In the genomic region with DNA sequence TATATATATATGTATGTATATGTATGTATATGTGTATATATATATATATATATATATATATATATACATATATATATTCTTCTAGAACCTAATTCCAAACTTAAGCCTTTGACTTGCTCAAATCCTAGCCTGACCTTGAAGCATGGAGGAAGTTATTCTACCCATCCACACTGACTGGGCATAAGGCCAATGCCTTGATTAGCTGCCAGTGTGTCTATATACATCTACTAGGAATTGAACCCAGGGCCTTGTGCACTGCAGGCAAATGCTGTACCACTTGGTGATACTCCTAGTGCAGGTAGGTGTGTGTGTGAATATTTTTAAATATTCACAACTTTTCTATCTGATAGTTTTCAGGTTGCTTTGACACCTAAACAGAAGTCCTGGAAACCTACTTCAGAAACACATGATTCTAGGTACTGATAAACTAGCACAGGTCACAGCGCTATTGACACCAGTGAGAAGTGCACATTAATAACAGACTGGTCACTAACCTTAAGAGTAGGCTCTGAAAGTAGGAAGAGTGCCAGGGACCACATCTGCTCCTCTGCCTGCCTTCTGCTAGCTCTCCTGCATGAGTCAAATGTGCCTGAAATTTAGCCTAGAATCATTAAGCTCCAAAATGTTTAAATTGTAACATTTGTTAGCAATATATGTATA, we compare ENCODE assay signal across 15 mouse cellular contexts. TPM values are rescaled to one million over a fixed set of nuclear protein-coding genes. Genes with fewer than 3 reads are reported as not detected.
A peak's percentile ranks its signal among the peaks of the same experiment; 100 is the strongest.
DNase-seq lines count a peak whose midpoint lies in the region; ATAC-seq and TF ChIP-seq lines count a peak whose summit lies in the region.
"Had no signal": no experiment of that assay in that cellular context is flagged by ENCODE, and none has a peak within 500 bp of the region (broad histone marks: within the 10 kb centered on the region; RNA-seq: fewer than 3 reads in every experiment).

No protein-coding gene starts in this region.

- intact Hi-C loops in gastrocnemius, adult 2 months (cut with DNase I), result no loop called here

- 97% methylated on average over 1 of the region's 1 CpGs for WGBS in midbrain, embryonic 14.5 days
- WGBS in midbrain, embryonic 13.5 days, result 94% methylated on average over 1 of the region's 1 CpGs
- WGBS in large intestine, adult 2 months, result 92% methylated on average over 1 of the region's 1 CpGs

- peak; percentile 29 for DNase-seq in gastrocnemius, adult 2 months
- DNase-seq in gastrocnemius, postnatal 10 days, result no peak
- DNase-seq in midbrain, embryonic 14.5 days, result peak; percentile 14
- DNase-seq in cerebellum, adult 9-11 months, result peak; percentile 36
- DNase-seq in large intestine, adult 2 months (ENCODE audit: low read depth, low spot score), result peak; percentile 3
- no peak for DNase-seq in spleen, adult 12 weeks (ENCODE audit: low spot score)
- no peak for DNase-seq in B cell, adult 2 months
- DNase-seq: embryo, embryonic 11 days; layer of hippocampus, postnatal 36 days had no signal

- H3K4me2 ChIP-seq in midbrain, embryonic 14.5 days (ENCODE audit: low read length), result no peak overlapping the region
- no peak overlapping the region for H3K4me2 ChIP-seq in midbrain, embryonic 13.5 days (replicated peaks)

- H3K9me3 ChIP-seq in midbrain, embryonic 14.5 days (ENCODE audit: control insufficient read depth, low read length), result no peaks in the 10 kb centered on the region
- H3K9me3 ChIP-seq in midbrain, embryonic 13.5 days, result no peaks in the 10 kb centered on the region

- ATAC-seq in midbrain, embryonic 14.5 days (ENCODE audit: low FRiP score, low TSS enrichment), result no peak
- no peak for ATAC-seq in midbrain, embryonic 13.5 days
- ATAC-seq: inflammation-experienced regulatory T-cells, adult 6 months; Patski had no signal

- H3K4me3 ChIP-seq in gastrocnemius, adult 2 months, result no peak overlapping the region
- H3K4me3 ChIP-seq in midbrain, embryonic 14.5 days (replicated peaks; ENCODE audit: low read depth, low read length), result no peak overlapping the region
- H3K4me3 ChIP-seq in midbrain, embryonic 13.5 days (replicated peaks), result no peak overlapping the region
- H3K4me3 ChIP-seq: erythroblast, embryonic 14.5 days; heart, adult 2 months had no signal

- no peaks in the 10 kb centered on the region for H3K27me3 ChIP-seq in midbrain, embryonic 14.5 days (ENCODE audit: control insufficient read depth, insufficient read depth, low read length)
- H3K27me3 ChIP-seq in midbrain, embryonic 13.5 days, result no peaks in the 10 kb centered on the region
- H3K27me3 ChIP-seq: Patski had no signal

- H3K4me1 ChIP-seq in midbrain, embryonic 14.5 days (ENCODE audit: control insufficient read depth, insufficient read depth, low read length), result no peaks in the 10 kb centered on the region
- H3K4me1 ChIP-seq in midbrain, embryonic 13.5 days (replicated peaks), result no peaks in the 10 kb centered on the region

- H3K9ac ChIP-seq in midbrain, embryonic 14.5 days (replicated peaks; ENCODE audit: low read length), result no peak overlapping the region
- no peak overlapping the region for H3K9ac ChIP-seq in midbrain, embryonic 13.5 days (replicated peaks)

- peaks cover 37% of the 10 kb centered on the region for H3K36me3 ChIP-seq in midbrain, embryonic 14.5 days (ENCODE audit: control insufficient read depth, insufficient read depth, low read length)
- H3K36me3 ChIP-seq in midbrain, embryonic 13.5 days, result peaks cover 38% of the 10 kb centered on the region

- no peak for TF ChIP-seq CTCF in gastrocnemius, adult 2 months (IDR thresholded peaks at IDR 0.05)

- no peak overlapping the region for H3K27ac ChIP-seq in gastrocnemius, adult 2 months
- no peak overlapping the region for H3K27ac ChIP-seq in midbrain, embryonic 14.5 days (replicated peaks; ENCODE audit: low read depth, low read length)
- no peak overlapping the region for H3K27ac ChIP-seq in midbrain, embryonic 13.5 days
- H3K27ac ChIP-seq: heart, adult 2 months; stomach, postnatal 0 days had no signal

RNA-seq across cellular contexts. Expression of a gene that starts 53.7 kb away (rescaled TPM):
- total RNA-seq in gastrocnemius, adult 2 months (2021), result under 1 TPM in 1 of 2 experiments, not detected in 1; 0.26 TPM
- under 1 TPM; 0.52 to 0.56 TPM for total RNA-seq in gastrocnemius, postnatal 10 days (2021)
- 0.41 and 0.77 TPM in 2 replicates for polyA plus RNA-seq in midbrain, embryonic 14.5 days (2014; fragmentation: Nextera tagmentation; extraction: Ambion mirVana)
- polyA plus RNA-seq in midbrain, embryonic 13.5 days (2015; fragmentation: Nextera tagmentation; extraction: Ambion mirVana), result 0.49 and 0.62 TPM in 2 replicates
- polyA plus RNA-seq in large intestine, adult 2 months (2012; rRNA removed), result 0.56 and 0.96 TPM in 2 replicates

RNA-seq across cellular contexts. Expression of a gene that starts 54.7 kb away (rescaled TPM):
- total RNA-seq in gastrocnemius, adult 2 months (2021), result 10 to 100 TPM; 12.3 to 17.9 TPM
- total RNA-seq in gastrocnemius, postnatal 10 days (2021), result 10 to 100 TPM; 13.1 to 13.8 TPM
- 23.0 and 25.6 TPM in 2 replicates for polyA plus RNA-seq in midbrain, embryonic 14.5 days (2014; fragmentation: Nextera tagmentation; extraction: Ambion mirVana)
- 15.9 and 19.0 TPM in 2 replicates for polyA plus RNA-seq in midbrain, embryonic 13.5 days (2015; fragmentation: Nextera tagmentation; extraction: Ambion mirVana)
- polyA plus RNA-seq in large intestine, adult 2 months (2012; rRNA removed), result 2.8 and 4.2 TPM in 2 replicates

RNA-seq across cellular contexts. Expression of a gene that starts 59.8 kb away (rescaled TPM):
- 10 to 100 TPM; 16.9 to 20.9 TPM for total RNA-seq in gastrocnemius, adult 2 months (2021)
- total RNA-seq in gastrocnemius, postnatal 10 days (2021), result 10 to 100 TPM; 21.4 to 26.5 TPM
- polyA plus RNA-seq in midbrain, embryonic 14.5 days (2014; fragmentation: Nextera tagmentation; extraction: Ambion mirVana), result 61.8 and 65.5 TPM in 2 replicates
- polyA plus RNA-seq in midbrain, embryonic 13.5 days (2015; fragmentation: Nextera tagmentation; extraction: Ambion mirVana), result 70.5 and 73.7 TPM in 2 replicates
- 6.4 and 9.0 TPM in 2 replicates for polyA plus RNA-seq in large intestine, adult 2 months (2012; rRNA removed)

Comparison
In these comparisons a context has a peak if more than half of its experiments do, and no peak if none do; other contexts are left out.
1. DNase-seq: peak in gastrocnemius, adult 2 months (single experiment), midbrain, embryonic 14.5 days (single experiment), cerebellum, adult 9-11 months (single experiment) and large intestine, adult 2 months (single experiment); none in gastrocnemius, postnatal 10 days (single experiment), spleen, adult 12 weeks (single experiment) and B cell, adult 2 months (0 of 2).